Mouse (Mus musculus): ENCODE measurements at regions not wholly inside any gene's neighbourhood (a gene's known extent, or its start where the extent isn't known, plus 50 kb on each side); places are given as distances from the start of the nearest gene placed in this dataset.

DNA sequence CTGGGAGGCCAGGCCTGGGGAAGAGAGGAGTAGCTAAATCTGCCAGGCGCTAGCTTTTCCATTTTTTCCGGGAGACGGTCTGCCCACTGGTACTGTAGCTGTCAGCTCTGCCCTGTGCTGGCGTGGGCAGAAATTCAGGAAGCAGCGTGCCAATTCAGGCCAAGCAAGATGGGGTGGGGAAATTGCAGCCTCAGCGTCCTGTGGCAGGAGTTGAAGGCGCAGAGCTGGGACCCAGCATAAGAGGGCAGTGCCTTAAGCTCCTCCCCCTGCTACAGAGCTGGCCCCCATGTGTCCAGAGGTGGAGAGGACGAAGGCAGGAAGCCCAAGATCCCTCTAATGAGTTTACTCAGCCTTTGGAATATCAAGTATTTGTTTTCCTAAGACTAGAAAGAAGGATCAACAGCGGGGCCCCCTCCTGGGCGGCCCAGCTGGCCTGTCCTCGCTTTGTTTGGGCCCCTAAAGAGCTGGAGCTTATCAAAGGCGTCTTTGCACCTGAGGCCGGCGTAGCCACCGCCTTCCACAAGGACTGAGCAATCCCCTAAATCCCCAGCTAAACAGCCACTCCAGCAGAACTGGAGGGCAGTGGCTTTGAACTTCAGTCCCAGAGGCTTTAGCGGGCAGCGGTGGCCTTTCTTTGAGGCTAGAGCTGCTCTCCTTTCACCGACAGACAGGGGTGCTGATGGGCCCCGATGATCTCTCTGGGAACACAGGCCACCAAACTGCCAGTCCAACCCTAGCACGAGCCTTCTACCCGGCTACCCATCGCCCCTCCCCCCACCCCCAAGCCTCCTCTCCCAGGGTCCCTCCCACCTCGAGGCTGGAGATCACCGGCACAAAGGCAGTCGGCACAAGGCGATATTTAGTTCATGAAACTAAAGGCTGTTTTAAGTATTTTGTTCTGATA lies 76.0 kb upstream of the Fzd10 start:
- 0 out of 2 replicates have a peak, but pooled peaks have one; percentile 53 for ATAC-seq (replicated peaks; ENCODE audit: low FRiP score, low TSS enrichment, low read depth)
- Histone ChIP-seq H3K36me3 (ENCODE audit: control insufficient read depth, insufficient read depth, low read length) (no peaks in the 10 kb centered on the region), H3K27me3 (replicated peaks; ENCODE audit: control insufficient read depth, insufficient read depth, low read length) (0 out of 2 replicates have a peak, but pooled peaks cover 3% of the 10 kb centered on the region), H3K27ac (ENCODE audit: low read depth) (no peak overlapping the region), H3K4me1 (replicated peaks; ENCODE audit: control insufficient read depth, insufficient read depth, low read length) (peaks cover 4% of the 10 kb centered on the region; the same call in 1 of the 2 replicates), H3K9me3 (ENCODE audit: control insufficient read depth, low read length) (no peaks in the 10 kb centered on the region), H3K4me2 (ENCODE audit: low read length) (no peak overlapping the region), H3K4me3 (ENCODE audit: low read depth, low read length) (no peak overlapping the region), H3K9ac (ENCODE audit: low read length) (no peak overlapping the region)
- no peak for DNase-seq (ENCODE audit: low spot score)
- WGBS: 13% methylated on average over 26 of the region's 26 CpGs

DNA sequence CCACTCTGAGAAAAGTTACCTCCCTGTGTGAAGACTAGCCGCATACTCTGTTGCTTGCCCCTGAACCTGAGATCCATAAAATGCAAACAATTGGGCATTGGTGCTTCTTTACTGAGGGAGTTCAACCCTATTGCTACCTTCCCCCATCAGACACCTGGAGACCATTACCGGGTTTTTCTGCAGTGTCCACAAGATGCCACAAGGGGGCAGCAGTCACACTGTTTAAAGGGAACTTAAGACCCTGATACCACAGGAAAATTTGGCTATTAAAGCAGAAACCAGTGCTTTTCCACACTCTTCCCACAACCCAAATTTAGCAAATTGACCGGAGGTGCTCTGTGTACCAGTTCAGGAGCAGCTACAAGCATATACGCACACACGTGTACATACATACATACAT lies 78.0 kb upstream of the Fzd10 start:
- WGBS: 39% methylated on average over 5 of the region's 5 CpGs
- ATAC-seq (replicated peaks; ENCODE audit: low FRiP score, low TSS enrichment, low read depth): no peak
- peak; percentile 82 for DNase-seq (ENCODE audit: low spot score)

DNA sequence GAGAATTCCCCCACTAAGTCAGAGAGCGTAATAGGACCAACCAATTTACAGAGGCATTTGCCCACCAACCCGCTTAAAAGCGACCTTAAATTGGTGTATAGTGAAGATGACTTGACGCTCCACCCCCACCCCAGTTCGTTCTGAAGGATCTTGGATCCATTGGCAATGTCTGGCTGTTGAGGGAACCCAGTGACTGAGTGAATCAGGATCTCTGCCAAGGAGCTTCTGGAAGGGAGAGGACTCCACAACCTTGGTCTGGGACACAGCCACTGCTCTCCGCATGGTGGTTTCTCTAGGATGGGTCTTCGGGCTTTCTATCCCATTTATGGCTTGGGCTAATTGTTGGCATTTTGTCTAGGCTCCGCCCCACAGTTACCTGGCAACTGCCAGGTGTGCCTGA lies 83.3 kb upstream of the Fzd10 start:
- 47% methylated on average over 8 of the region's 8 CpGs for WGBS
- DNase-seq (ENCODE audit: low spot score): no peak
- ATAC-seq (replicated peaks; ENCODE audit: low FRiP score, low TSS enrichment, low read depth): no peak
- Histone ChIP-seq H3K27me3 (replicated peaks; ENCODE audit: control insufficient read depth, insufficient read depth, low read length) (peaks cover 10% of the 10 kb centered on the region; the same call in 1 of the 2 replicates), H3K9me3 (ENCODE audit: control insufficient read depth, low read length) (no peaks in the 10 kb centered on the region), H3K36me3 (ENCODE audit: control insufficient read depth, insufficient read depth, low read length) (no peaks in the 10 kb centered on the region), H3K4me2 (ENCODE audit: low read length) (no peak overlapping the region), H3K4me1 (replicated peaks; ENCODE audit: control insufficient read depth, insufficient read depth, low read length) (no peaks in the 10 kb centered on the region), H3K9ac (ENCODE audit: low read length) (no peak overlapping the region), H3K27ac (ENCODE audit: low read depth) (no peak overlapping the region), H3K4me3 (ENCODE audit: low read depth, low read length) (no peak overlapping the region)

More for the DNA sequence above, 78.0 kb upstream of the Fzd10 start:
- Histone ChIP-seq H3K27me3 (replicated peaks; ENCODE audit: control insufficient read depth, insufficient read depth, low read length) (peaks cover 10% of the 10 kb centered on the region; the same call in 1 of the 2 replicates), H3K36me3 (ENCODE audit: control insufficient read depth, insufficient read depth, low read length) (no peaks in the 10 kb centered on the region), H3K9ac (ENCODE audit: low read length) (no peak overlapping the region), H3K9me3 (ENCODE audit: control insufficient read depth, low read length) (no peaks in the 10 kb centered on the region), H3K4me2 (ENCODE audit: low read length) (no peak overlapping the region), H3K4me3 (ENCODE audit: low read depth, low read length) (no peak overlapping the region), H3K27ac (ENCODE audit: low read depth) (no peak overlapping the region), H3K4me1 (replicated peaks; ENCODE audit: control insufficient read depth, insufficient read depth, low read length) (peaks cover 4% of the 10 kb centered on the region; the same call in 1 of the 2 replicates)

DNA sequence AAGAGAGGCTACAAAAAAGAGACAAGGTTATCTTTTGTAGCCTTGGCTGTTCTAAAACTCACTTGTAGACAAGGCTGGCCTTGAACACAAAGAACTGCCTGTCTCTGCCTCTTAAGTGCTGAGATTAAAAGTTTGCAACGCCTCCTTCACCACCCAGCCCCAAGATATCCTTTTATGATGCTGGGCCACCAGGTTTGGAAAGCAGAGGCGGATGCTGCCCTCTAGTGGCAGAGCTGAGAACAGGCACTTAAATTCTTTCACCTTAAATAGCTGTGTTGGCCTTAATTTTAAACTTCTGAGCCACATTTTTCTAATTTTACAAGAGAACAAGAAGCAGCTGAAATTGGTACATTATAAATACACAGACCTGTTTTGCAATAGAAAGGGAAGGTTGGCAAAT lies 82.5 kb upstream of the Tmem132d start:
- no peak overlapping the region for H3K4me2 ChIP-seq (ENCODE audit: low read length)
- H3K9me3 ChIP-seq (ENCODE audit: control insufficient read depth, low read length): no peaks in the 10 kb centered on the region
- H3K27me3 ChIP-seq (replicated peaks; ENCODE audit: control insufficient read depth, insufficient read depth, low read length): peaks cover 7% of the 10 kb centered on the region; the same call in 1 of the 2 replicates
- H3K9ac ChIP-seq (ENCODE audit: low read length): no peak overlapping the region
- no peaks in the 10 kb centered on the region for H3K4me1 ChIP-seq (replicated peaks; ENCODE audit: control insufficient read depth, insufficient read depth, low read length)
- H3K27ac ChIP-seq (ENCODE audit: low read depth): no peak overlapping the region
- no peak for ATAC-seq (replicated peaks; ENCODE audit: low FRiP score, low TSS enrichment, low read depth)
- DNase-seq (ENCODE audit: low spot score): peak; percentile 69
- WGBS: 6% methylated on average over 2 of the region's 2 CpGs
- no peak overlapping the region for H3K4me3 ChIP-seq (ENCODE audit: low read depth, low read length)
- H3K36me3 ChIP-seq (ENCODE audit: control insufficient read depth, insufficient read depth, low read length): no peaks in the 10 kb centered on the region

DNA sequence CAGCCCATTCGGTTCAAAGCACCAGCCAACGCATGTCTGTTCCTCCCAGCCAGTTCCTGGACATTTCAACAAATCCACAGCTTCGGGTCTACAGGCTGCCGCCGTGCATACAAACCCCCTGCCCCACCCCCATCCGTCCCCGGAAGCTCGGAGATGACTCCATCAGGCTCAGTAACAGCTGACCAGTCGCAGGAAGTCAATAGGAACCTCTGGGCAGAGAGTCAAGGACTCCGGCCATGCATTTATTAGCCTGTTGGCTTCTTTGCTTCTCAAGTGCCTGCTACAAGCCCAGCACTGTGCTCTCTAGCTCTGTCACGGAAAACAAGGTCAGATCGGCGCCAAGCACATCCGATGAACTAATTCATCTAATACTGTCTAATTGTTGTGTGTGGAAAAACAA lies 80.4 kb upstream of the Tmem132d start:
- 0 out of 2 replicates have a peak, but pooled peaks cover 3% of the 10 kb centered on the region for H3K9me3 ChIP-seq (ENCODE audit: control insufficient read depth, low read length)
- H3K36me3 ChIP-seq (ENCODE audit: control insufficient read depth, insufficient read depth, low read length): no peaks in the 10 kb centered on the region
- H3K4me3 ChIP-seq (ENCODE audit: low read depth, low read length): no peak overlapping the region
- no peak overlapping the region for H3K9ac ChIP-seq (ENCODE audit: low read length)
- H3K4me2 ChIP-seq (ENCODE audit: low read length): no peak overlapping the region
- no peak overlapping the region for H3K27ac ChIP-seq (ENCODE audit: low read depth)
- WGBS: 73% methylated on average over 14 of the region's 14 CpGs
- DNase-seq (ENCODE audit: low spot score): no peak
- H3K27me3 ChIP-seq (replicated peaks; ENCODE audit: control insufficient read depth, insufficient read depth, low read length): 0 out of 2 replicates have a peak, but pooled peaks cover 2% of the 10 kb centered on the region
- ATAC-seq (replicated peaks; ENCODE audit: low FRiP score, low TSS enrichment, low read depth): no peak
- no peaks in the 10 kb centered on the region for H3K4me1 ChIP-seq (replicated peaks; ENCODE audit: control insufficient read depth, insufficient read depth, low read length)

DNA sequence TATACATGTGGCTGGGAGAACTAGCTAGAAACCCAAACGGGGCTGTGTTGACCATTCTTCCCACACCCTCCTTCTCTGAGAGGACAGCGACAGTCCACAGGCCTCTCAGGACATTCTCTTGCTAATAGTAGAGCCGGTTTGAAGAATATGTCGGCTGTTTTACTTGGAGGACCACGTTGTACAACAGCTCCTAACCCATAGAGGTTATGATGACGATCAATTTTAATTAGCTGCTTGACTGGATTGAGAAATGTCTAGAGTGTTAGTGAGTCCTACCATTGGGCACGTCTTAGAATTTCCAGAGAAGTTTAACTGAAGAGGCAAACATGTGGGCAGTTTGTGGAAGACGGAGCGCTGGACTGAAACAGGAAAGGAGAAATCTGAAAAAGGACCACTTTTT lies 79.7 kb upstream of the Tmem132d start:
- Histone ChIP-seq H3K4me1 (replicated peaks; ENCODE audit: control insufficient read depth, insufficient read depth, low read length) (no peaks in the 10 kb centered on the region), H3K36me3 (ENCODE audit: control insufficient read depth, insufficient read depth, low read length) (no peaks in the 10 kb centered on the region), H3K4me3 (ENCODE audit: low read depth, low read length) (no peak overlapping the region), H3K27ac (ENCODE audit: low read depth) (no peak overlapping the region), H3K9ac (ENCODE audit: low read length) (no peak overlapping the region), H3K4me2 (ENCODE audit: low read length) (no peak overlapping the region), H3K9me3 (ENCODE audit: control insufficient read depth, low read length) (0 out of 2 replicates have a peak, but pooled peaks cover 3% of the 10 kb centered on the region), H3K27me3 (replicated peaks; ENCODE audit: control insufficient read depth, insufficient read depth, low read length) (no peaks in the 10 kb centered on the region)
- 90% methylated on average over 9 of the region's 9 CpGs for WGBS
- ATAC-seq (replicated peaks; ENCODE audit: low FRiP score, low TSS enrichment, low read depth) (no peak), DNase-seq (ENCODE audit: low spot score) (no peak)

DNA sequence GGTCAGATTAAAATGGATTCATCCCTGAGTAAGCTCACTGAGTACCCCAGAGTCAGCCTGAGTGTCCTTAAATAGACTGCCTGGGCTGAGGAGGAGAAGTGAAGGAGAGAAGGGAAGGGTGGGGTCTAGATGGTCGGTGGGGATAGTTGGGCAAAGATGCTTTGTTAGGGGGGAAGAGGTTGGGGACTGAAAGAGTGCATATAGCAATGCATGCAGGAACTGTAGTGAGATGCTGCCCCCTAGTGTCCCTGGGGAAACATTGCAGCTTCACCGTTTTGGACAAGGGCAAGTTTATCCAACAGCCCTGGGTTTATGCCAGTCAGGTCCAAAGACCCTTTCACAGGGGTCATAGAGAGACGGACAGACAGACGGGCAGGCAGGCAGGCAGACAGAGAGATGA lies 71.6 kb upstream of the Tmem132d start:
- no peaks in the 10 kb centered on the region for H3K27me3 ChIP-seq (replicated peaks; ENCODE audit: control insufficient read depth, insufficient read depth, low read length)
- WGBS: 10% methylated on average over 4 of the region's 4 CpGs
- no peak overlapping the region for H3K4me3 ChIP-seq (ENCODE audit: low read depth, low read length)
- H3K9me3 ChIP-seq (ENCODE audit: control insufficient read depth, low read length): 0 out of 2 replicates have a peak, but pooled peaks cover 3% of the 10 kb centered on the region
- peak; percentile 61 for DNase-seq (ENCODE audit: low spot score)
- H3K36me3 ChIP-seq (ENCODE audit: control insufficient read depth, insufficient read depth, low read length): no peaks in the 10 kb centered on the region
- ATAC-seq (replicated peaks; ENCODE audit: low FRiP score, low TSS enrichment, low read depth): no peak
- no peak overlapping the region for H3K9ac ChIP-seq (ENCODE audit: low read length)
- H3K4me2 ChIP-seq (ENCODE audit: low read length): no peak overlapping the region
- no peak overlapping the region for H3K27ac ChIP-seq (ENCODE audit: low read depth)
- no peaks in the 10 kb centered on the region for H3K4me1 ChIP-seq (replicated peaks; ENCODE audit: control insufficient read depth, insufficient read depth, low read length)

DNA sequence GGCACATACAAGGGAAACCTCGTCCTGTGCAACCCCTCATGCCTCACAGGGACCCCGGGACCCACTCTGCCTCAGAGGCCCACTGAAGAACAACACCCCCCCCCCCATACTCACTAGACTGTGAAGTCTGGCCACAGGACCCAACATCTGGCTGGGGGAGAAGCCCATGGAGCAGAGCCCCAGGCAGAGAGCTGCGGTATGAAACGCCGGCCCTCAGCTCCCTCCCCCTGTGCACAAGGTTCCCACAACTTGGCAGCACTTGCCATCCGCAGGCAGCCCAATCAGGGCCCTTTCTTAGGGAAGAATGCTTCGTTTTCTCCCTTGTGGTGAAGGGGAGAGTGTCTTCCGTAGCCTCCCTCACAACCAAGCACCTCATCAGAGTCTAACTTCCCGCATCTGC lies 66.6 kb upstream of the Tmem132d start:
- no peak overlapping the region for H3K27ac ChIP-seq (ENCODE audit: low read depth)
- H3K36me3 ChIP-seq (ENCODE audit: control insufficient read depth, insufficient read depth, low read length): no peaks in the 10 kb centered on the region
- WGBS: 50% methylated on average over 9 of the region's 9 CpGs
- no peaks in the 10 kb centered on the region for H3K4me1 ChIP-seq (replicated peaks; ENCODE audit: control insufficient read depth, insufficient read depth, low read length)
- no peak overlapping the region for H3K9ac ChIP-seq (ENCODE audit: low read length)
- no peak for ATAC-seq (replicated peaks; ENCODE audit: low FRiP score, low TSS enrichment, low read depth)
- no peaks in the 10 kb centered on the region for H3K9me3 ChIP-seq (ENCODE audit: control insufficient read depth, low read length)
- H3K4me2 ChIP-seq (ENCODE audit: low read length): no peak overlapping the region
- no peak for DNase-seq (ENCODE audit: low spot score)
- H3K4me3 ChIP-seq (ENCODE audit: low read depth, low read length): no peak overlapping the region
- H3K27me3 ChIP-seq (replicated peaks; ENCODE audit: control insufficient read depth, insufficient read depth, low read length): no peaks in the 10 kb centered on the region

DNA sequence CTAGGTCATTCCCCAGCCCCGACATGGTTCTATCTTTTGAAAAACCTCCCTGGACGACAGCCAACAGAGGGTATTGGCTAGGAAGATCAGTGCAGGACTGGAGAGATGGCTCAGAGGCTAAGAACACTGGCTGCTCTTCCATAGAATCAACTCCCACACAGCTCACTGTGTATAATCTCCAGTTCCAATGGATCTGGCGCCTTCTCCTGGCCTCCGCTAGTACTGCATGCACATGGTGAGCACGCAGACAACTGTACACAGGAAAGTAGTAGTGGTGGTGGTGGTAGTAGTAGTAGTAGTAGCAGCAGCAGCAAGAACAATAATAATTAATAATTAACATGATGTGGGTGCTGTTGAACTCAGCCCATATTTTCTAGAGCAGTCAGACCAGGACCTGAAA lies 66.2 kb upstream of the Tmem132d start:
- Histone ChIP-seq H3K9ac (ENCODE audit: low read length) (no peak overlapping the region), H3K36me3 (ENCODE audit: control insufficient read depth, insufficient read depth, low read length) (no peaks in the 10 kb centered on the region), H3K27me3 (replicated peaks; ENCODE audit: control insufficient read depth, insufficient read depth, low read length) (no peaks in the 10 kb centered on the region), H3K4me3 (ENCODE audit: low read depth, low read length) (no peak overlapping the region), H3K4me2 (ENCODE audit: low read length) (no peak overlapping the region), H3K4me1 (replicated peaks; ENCODE audit: control insufficient read depth, insufficient read depth, low read length) (no peaks in the 10 kb centered on the region), H3K9me3 (ENCODE audit: control insufficient read depth, low read length) (no peaks in the 10 kb centered on the region), H3K27ac (ENCODE audit: low read depth) (no peak overlapping the region)
- DNase-seq (ENCODE audit: low spot score) (no peak), ATAC-seq (replicated peaks; ENCODE audit: low FRiP score, low TSS enrichment, low read depth) (no peak)
- WGBS: 48% methylated on average over 5 of the region's 5 CpGs
